Mouse (Mus musculus): Measurements from ENCODE around the gene Cabp7.

GRCm38 (mm10) chr11:4762511-4762910 is 15.9 kb upstream of the Cabp7 start:
- TF ChIP-seq CTCF (IDR thresholded peaks at IDR 0.05; ENCODE audit: low read depth, low read length) = no peak
- no peak for TF ChIP-seq POLR2A (IDR thresholded peaks at IDR 0.05; ENCODE audit: extremely low read depth, insufficient read depth, low read length)

Data from liver, adult 2 months (tissue).